Mouse (Mus musculus) midbrain, embryonic 11.5 days (tissue): ENCODE data around the gene Nme4. TPM values are rescaled to one million over a fixed set of nuclear protein-coding genes. Genes with fewer than 3 reads are reported as not detected.
A peak's percentile ranks its signal among the peaks of the same experiment; 100 is the strongest.

ENCODE experiments used
- ATAC-seq: fragments of 200-750 bp; cut with Nextera tagmentation; 2 replicates; pipeline ENCODE4 v1.8.0; 2017; ENCODE audit warnings: moderate TSS enrichment, moderate library complexity; ENCODE audit not compliant: low FRiP score
- DNase-seq: peaks from one replicate; pipeline ENCODE4 v3.0.0; 2015; ENCODE audit warnings: low spot score; ENCODE audit errors: missing footprints
- H3K27ac ChIP-seq: fragments of 300-500 bp; sonication (generic); 2 replicates; pipeline ENCODE4 v1.5.1; 2014; ENCODE audit warnings: low read depth, low read length
- H3K27me3 ChIP-seq: fragments of 300-500 bp; sonication (generic); 2 replicates; pipeline ENCODE4 v1.6.1; 2014; ENCODE audit warnings: mild to moderate bottlenecking, low read length, moderate library complexity, mixed read lengths; ENCODE audit not compliant: control insufficient read depth, insufficient read depth
- H3K36me3 ChIP-seq: fragments of 300-500 bp; sonication (generic); 2 replicates; pipeline ENCODE4 v1.6.1; 2014; ENCODE audit warnings: mild to moderate bottlenecking, low read length, moderate library complexity, mixed read lengths; ENCODE audit not compliant: control insufficient read depth, insufficient read depth
- H3K4me1 ChIP-seq: fragments of 300-500 bp; sonication (generic); 2 replicates; pipeline ENCODE4 v1.6.1; 2014; ENCODE audit warnings: low read length; ENCODE audit not compliant: control insufficient read depth, insufficient read depth
- H3K4me2 ChIP-seq: fragments of 300-500 bp; sonication (generic); 2 replicates; pipeline ENCODE4 v1.6.1; 2014; ENCODE audit warnings: mild to moderate bottlenecking, moderate library complexity
- H3K4me3 ChIP-seq: fragments of 300-500 bp; sonication (generic); 2 replicates; pipeline ENCODE4 v1.5.1; 2014; ENCODE audit warnings: low read depth, low read length
- H3K9ac ChIP-seq: fragments of 300-500 bp; sonication (generic); 2 replicates; pipeline ENCODE4 v1.6.1; 2014; ENCODE audit warnings: low read length
- H3K9me3 ChIP-seq: fragments of 300-500 bp; sonication (generic); 2 replicates; pipeline ENCODE4 v1.6.1; 2016; ENCODE audit warnings: low read length; ENCODE audit not compliant: control insufficient read depth
- WGBS: fragments of 180-500 bp; shearing (Covaris S2); extraction: QIAGEN DNeasy Blood & Tissue Kit; methylation state at CpG from one replicate; pipeline ENCODE4 v1.1.7; 2014; 5-methylcytosine and 5-hydroxymethylcytosine counted together
- polyA plus RNA-seq: library from polyadenylated mRNA; unstranded; fragments of >200 nt; fragmentation: Nextera tagmentation; extraction: Ambion mirVana; gene quantifications from 2 replicates; pipeline ENCODE4 v1.2.1, GENCODE M21; 2014

The Nme4 gene
- polyA plus RNA-seq, 1 experiment from 2014 or later = 57.7 TPM

DNA sequence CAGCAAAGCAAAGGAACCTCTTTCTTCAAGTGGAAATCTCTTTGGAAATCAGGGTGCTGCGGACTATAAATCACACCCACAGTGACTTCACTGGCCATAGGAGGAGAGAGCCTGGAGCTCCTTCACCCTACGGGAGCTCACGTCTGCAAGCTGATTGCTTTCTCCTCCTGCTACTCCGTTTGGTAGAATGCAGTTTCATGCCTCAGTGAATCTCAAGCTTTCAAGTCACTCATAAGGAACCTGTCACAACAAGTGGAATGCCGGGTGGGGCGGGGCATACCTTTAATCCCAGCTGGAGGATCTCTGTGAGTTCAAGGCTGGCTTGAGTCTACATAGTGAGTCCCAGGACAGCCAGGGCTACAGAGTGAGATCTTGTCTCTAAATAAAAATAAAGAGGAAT is 40.2 kb downstream of the Nme4 start:
- Histone ChIP-seq H3K36me3 (peaks cover 11% of the 10 kb centered on the region), H3K4me1 (0 out of 2 replicates have a peak, but pooled peaks cover 3% of the 10 kb centered on the region), H3K9me3 (no peaks in the 10 kb centered on the region), H3K27ac (no peak overlapping the region), H3K4me3 (no peak overlapping the region), H3K9ac (no peak overlapping the region), H3K27me3 (no peaks in the 10 kb centered on the region), H3K4me2 (no peak overlapping the region)
- WGBS = 50% methylated on average over 6 of the region's 6 CpGs
- no peak for ATAC-seq
- DNase-seq = peak; percentile 23

DNA sequence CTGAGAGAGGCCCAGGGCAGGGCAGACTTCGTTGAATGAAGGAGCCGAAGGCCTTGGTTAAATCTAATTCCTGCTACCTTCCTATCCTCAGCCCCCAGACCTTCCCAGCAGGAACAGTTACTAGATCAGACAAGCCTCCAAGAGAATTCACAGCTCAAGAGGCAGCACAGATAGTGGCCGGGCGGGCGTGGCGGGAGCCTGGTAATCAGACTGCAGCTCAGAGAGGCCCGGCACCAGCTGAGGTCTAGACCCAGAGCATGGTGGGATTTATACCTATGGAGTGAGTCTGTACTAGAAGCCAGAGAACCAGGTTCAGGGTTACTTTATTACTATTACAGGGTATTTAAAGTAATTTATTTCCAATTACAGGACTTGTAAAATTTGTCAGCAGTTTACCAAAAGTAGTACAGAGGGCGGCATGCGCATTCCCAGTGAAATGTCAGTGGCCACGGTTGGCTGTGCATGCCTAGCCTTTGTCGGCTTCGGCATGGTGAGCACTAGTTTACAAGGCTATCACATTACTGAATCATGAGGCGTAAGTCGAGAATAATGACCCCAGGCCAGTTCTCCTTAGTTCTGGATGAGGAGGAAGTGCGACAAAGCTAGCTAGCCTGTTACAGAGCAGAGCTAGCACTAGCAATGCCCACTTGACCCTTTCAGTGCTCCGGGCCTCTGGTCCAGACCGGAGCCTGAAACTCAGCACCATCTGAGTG is 41.1 kb downstream of the Nme4 start:
- H3K9ac ChIP-seq = no peak overlapping the region
- H3K27ac ChIP-seq = no peak overlapping the region
- no peak overlapping the region for H3K4me2 ChIP-seq
- no peaks in the 10 kb centered on the region for H3K9me3 ChIP-seq
- no peaks in the 10 kb centered on the region for H3K27me3 ChIP-seq
- DNase-seq = no peak
- WGBS = 77% methylated on average over 17 of the region's 17 CpGs
- H3K4me3 ChIP-seq = no peak overlapping the region
- ATAC-seq = no peak
- H3K36me3 ChIP-seq = peaks cover 6% of the 10 kb centered on the region
- H3K4me1 ChIP-seq = 0 out of 2 replicates have a peak, but pooled peaks cover 3% of the 10 kb centered on the region

DNA sequence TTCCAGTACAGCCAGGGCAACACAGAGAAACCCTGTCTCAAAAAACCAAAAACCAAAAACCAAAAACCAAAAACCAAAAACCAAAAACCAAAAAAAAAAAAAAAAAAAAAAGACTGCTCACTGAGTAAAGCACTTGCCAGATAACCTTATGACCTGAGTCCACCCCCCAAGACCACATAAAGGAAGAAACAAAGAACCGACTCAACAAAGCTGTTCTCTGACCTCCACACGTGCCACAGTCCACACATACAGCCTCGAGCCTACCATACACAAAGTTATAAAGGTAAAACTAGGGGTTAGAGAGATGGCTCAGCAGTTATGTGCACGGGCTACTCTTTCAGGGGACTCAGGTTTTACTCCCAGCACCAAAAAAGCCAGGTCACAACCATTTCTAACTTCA is 42.7 kb downstream of the Nme4 start:
- H3K4me3 ChIP-seq = no peak overlapping the region
- 94% methylated on average over 4 of the region's 4 CpGs for WGBS
- H3K4me1 ChIP-seq = 0 out of 2 replicates have a peak, but pooled peaks cover 3% of the 10 kb centered on the region
- DNase-seq (no peak), ATAC-seq (no peak)
- H3K4me2 ChIP-seq = no peak overlapping the region
- no peaks in the 10 kb centered on the region for H3K27me3 ChIP-seq
- no peak overlapping the region for H3K27ac ChIP-seq
- no peak overlapping the region for H3K9ac ChIP-seq
- peaks cover 4% of the 10 kb centered on the region; the same call in 1 of the 2 replicates for H3K36me3 ChIP-seq
- no peaks in the 10 kb centered on the region for H3K9me3 ChIP-seq

DNA sequence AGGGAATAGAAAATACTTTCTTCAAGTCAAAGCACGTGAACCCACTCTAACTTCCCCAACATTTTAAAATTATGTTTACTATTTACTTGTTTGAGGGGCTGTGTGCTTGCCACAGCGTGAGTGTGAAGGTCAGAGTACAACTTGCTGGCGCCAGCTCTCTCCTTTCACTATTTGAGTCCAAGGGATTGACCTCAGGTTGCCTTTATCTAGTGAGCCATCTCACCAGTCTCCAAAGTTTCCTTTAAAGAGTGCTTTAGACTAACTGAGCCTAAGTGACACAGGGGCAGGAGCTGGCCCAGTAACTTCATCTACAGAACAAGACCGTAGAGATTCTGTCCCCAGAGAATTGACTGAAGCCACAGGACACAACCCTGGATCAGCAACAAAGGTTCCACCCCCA is 43.3 kb downstream of the Nme4 start:
- WGBS = 95% methylated on average over 4 of the region's 4 CpGs

DNA sequence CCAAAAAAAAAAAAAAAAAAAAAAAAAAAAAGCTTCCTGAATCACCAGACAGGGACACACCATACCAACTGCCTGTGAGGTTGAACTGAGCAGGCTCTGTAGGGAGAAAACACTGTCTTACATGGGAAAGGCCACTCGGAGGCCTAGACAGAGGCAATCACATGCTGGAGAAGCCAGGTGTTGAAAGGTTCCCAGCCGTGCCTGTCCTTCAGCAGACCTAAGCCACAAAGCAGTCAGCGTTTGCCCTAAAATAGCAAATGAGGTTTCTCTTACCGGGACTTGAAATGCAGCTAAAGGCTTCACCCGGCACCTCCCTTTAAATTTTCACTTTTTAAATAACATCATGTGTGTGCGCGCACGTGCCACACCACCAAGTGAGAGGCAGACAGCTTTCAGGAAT is 47.3 kb downstream of the Nme4 start:
- H3K4me1 ChIP-seq = peaks cover 2% of the 10 kb centered on the region
- H3K9ac ChIP-seq = no peak overlapping the region
- 94% methylated on average over 8 of the region's 8 CpGs for WGBS
- DNase-seq = peak; percentile 75
- H3K9me3 ChIP-seq = no peaks in the 10 kb centered on the region
- no peak overlapping the region for H3K4me2 ChIP-seq
- ATAC-seq = no peak
- no peak overlapping the region for H3K4me3 ChIP-seq
- H3K36me3 ChIP-seq = 0 out of 2 replicates have a peak, but pooled peaks cover 2% of the 10 kb centered on the region
- H3K27me3 ChIP-seq = no peaks in the 10 kb centered on the region
- H3K27ac ChIP-seq = no peak overlapping the region

More for the DNA sequence above, 43.3 kb downstream of the Nme4 start:
- H3K4me2 ChIP-seq = no peak overlapping the region
- H3K9ac ChIP-seq = no peak overlapping the region
- ATAC-seq (no peak), DNase-seq (no peak)
- H3K9me3 ChIP-seq = no peaks in the 10 kb centered on the region
- no peak overlapping the region for H3K27ac ChIP-seq
- 0 out of 2 replicates have a peak, but pooled peaks cover 3% of the 10 kb centered on the region for H3K4me1 ChIP-seq
- H3K4me3 ChIP-seq = no peak overlapping the region
- no peaks in the 10 kb centered on the region for H3K27me3 ChIP-seq
- peaks cover 4% of the 10 kb centered on the region; the same call in 1 of the 2 replicates for H3K36me3 ChIP-seq

DNA sequence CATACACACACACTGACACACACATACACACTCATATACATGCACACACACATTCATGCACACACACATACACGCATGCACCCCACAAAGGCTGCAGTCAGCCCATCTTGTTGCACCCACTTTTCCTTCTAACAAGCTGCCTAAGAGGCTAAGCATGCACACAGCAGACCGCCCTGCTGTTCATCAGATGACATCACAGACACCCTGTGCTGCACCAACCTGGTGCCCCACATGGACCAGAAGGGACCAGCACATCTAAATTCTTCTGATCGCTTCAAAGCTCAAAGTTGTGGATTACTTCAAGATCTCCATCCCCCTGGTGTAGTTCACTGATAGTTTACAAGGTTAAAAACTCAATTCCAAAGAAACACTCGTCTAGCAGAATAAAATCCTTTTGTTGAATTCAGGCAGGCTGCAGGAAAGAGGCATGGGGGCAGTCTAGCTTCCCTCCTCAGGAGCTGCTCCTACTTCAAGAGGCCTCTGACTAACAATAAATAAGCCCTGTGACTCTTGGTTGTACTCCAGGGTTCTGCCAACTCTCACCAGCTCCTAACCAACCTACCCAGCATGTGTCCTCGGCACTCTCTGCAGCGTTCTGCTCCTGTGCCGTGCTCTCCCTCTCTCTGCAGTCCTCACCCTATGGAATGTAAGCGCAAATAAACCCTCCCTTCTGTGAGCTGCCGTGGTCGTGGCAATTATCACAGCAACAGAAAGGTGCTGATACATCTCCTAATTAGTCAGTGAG is 49.0 kb downstream of the Nme4 start:
- Histone ChIP-seq H3K4me2 (no peak overlapping the region), H3K9ac (no peak overlapping the region), H3K27me3 (no peaks in the 10 kb centered on the region), H3K4me3 (no peak overlapping the region), H3K27ac (no peak overlapping the region), H3K4me1 (peaks cover 2% of the 10 kb centered on the region), H3K36me3 (no peaks in the 10 kb centered on the region), H3K9me3 (no peaks in the 10 kb centered on the region)
- 73% methylated on average over 10 of the region's 10 CpGs for WGBS
- ATAC-seq (no peak), DNase-seq (peak; percentile 60)

DNA sequence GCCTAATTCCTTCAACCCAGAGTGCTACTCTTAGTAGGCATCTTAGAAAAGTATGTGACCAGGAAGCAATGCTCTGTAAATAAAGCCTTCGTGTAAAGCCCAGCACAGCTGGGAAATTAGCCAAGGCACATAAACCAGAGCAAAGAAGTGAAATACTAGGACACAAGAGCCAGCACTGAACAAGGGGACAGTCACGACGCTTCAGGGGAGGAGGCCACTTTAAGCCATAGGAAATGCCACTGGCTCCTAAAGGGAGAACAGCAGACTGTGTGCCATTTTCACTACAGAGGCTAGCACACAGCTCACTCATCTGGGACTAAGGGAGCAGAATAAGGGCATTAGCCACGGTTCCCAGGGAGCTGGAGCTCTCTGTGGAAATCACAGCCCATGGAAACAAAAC is 50.1 kb downstream of the Nme4 start:
- no peak for ATAC-seq

DNA sequence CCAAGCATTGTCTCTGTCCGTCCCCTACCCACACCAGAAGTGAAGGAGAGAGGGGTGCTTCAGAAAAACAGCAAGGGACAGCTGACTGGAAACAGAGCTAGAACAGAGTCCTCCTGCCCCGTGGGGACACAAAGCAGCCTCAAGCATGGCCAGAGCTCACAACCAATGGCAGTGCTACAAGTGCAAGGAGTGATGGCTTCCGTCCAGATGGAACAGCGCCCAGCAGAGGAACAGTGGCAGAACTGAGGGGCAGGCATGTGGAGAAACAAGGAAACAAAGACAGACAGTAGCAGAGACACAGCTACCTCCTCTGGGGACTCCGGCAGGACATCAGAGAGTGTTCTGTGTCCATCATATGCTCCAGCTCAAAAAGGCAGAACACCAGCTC is 52.2 kb downstream of the Nme4 start:
- DNase-seq (peak; percentile 66), ATAC-seq (no peak)
- Histone ChIP-seq H3K27ac (no peak overlapping the region), H3K9me3 (no peaks in the 10 kb centered on the region), H3K4me2 (no peak overlapping the region), H3K36me3 (no peaks in the 10 kb centered on the region), H3K4me1 (peaks cover 2% of the 10 kb centered on the region), H3K9ac (no peak overlapping the region), H3K27me3 (no peaks in the 10 kb centered on the region), H3K4me3 (no peak overlapping the region)
- WGBS = 81% methylated on average over 5 of the region's 5 CpGs

More for the DNA sequence above, 50.1 kb downstream of the Nme4 start:
- DNase-seq = peak; percentile 64
- 69% methylated on average over 4 of the region's 4 CpGs for WGBS
- Histone ChIP-seq H3K9me3 (no peaks in the 10 kb centered on the region), H3K4me3 (no peak overlapping the region), H3K4me2 (no peak overlapping the region), H3K36me3 (no peaks in the 10 kb centered on the region), H3K27me3 (no peaks in the 10 kb centered on the region), H3K4me1 (peaks cover 2% of the 10 kb centered on the region), H3K27ac (no peak overlapping the region), H3K9ac (no peak overlapping the region)

DNA sequence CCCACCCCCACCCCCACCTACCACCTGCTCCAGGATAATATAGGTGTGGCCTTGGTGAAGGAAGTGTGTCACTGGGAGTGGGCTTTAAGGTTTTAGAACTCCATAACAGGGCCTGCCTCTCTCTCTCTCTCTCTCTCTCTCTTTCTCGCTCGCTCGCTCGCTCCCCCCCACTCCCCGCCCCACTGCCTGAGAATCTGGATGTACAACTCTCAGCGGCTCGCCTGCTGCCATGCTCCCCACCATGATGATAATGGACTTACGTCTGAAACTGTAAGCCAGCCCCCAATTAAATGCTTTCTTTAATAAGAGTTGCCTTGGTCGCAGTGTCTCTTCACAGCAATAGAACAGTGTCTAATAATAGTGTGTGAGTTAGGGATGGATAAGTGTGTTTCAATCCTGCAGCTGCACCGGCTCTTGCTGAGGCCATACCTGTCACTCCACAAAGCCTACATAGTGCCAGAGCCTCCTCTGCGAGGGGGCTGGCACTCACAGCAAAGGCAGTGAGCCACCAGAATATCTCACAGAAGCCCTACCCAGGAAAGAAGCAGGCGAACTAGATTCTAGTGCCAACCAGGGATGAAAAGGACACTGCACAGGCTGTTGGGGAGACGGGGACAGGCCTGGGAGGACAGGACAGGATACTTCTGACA is 52.7 kb downstream of the Nme4 start:
- Histone ChIP-seq H3K9me3 (no peaks in the 10 kb centered on the region), H3K27ac (no peak overlapping the region), H3K36me3 (no peaks in the 10 kb centered on the region), H3K27me3 (no peaks in the 10 kb centered on the region), H3K4me3 (no peak overlapping the region), H3K4me2 (no peak overlapping the region), H3K9ac (no peak overlapping the region), H3K4me1 (peaks cover 2% of the 10 kb centered on the region)
- DNase-seq (peak; percentile 53), ATAC-seq (no peak)
- 85% methylated on average over 13 of the region's 13 CpGs for WGBS
